Mouse (Mus musculus) spleen, adult 2 months (tissue): ENCODE data around the gene Csnk1e. TPM values are rescaled to one million over a fixed set of nuclear protein-coding genes. Genes with fewer than 3 reads are reported as not detected.

Experiments
- DNase-seq, 2 experiments: peaks; one replicate each; pipeline versions ENCODE4 v3.0.0 to v3.0.0-alpha.2; 2012 to 2021; ENCODE audit warnings: low spot score in 2 of 2, low read depth in 1 of 2
- H3K27ac ChIP-seq: fragments of 200-500 bp; 2 replicates; pipeline ENCODE4 v1.5.1; 2012; ENCODE audit warnings: low read length, inconsistent platforms; ENCODE audit not compliant: insufficient read depth
- H3K27me3 ChIP-seq: fragments of 200-500 bp; 2 replicates; pipeline ENCODE4 v1.6.1; 2012; ENCODE audit warnings: mild to moderate bottlenecking, moderate library complexity, low read length, inconsistent platforms; ENCODE audit not compliant: control insufficient read depth, insufficient read depth
- H3K36me3 ChIP-seq: fragments of 200-500 bp; 2 replicates; pipeline ENCODE4 v1.6.1; 2012; ENCODE audit warnings: mild to moderate bottlenecking, low read length, inconsistent platforms; ENCODE audit not compliant: control insufficient read depth, insufficient read depth
- H3K4me1 ChIP-seq: fragments of 200-500 bp; 2 replicates; pipeline ENCODE4 v1.6.1; 2011; ENCODE audit warnings: inconsistent platforms; ENCODE audit not compliant: control insufficient read depth, insufficient read depth, insufficient read length
- H3K4me3 ChIP-seq: fragments of 200-500 bp; 2 replicates; pipeline ENCODE4 v1.5.1; 2011; ENCODE audit warnings: mild to moderate bottlenecking, inconsistent platforms; ENCODE audit not compliant: insufficient read depth, insufficient read length; ENCODE audit errors: extremely low read depth
- CTCF ChIP-seq: fragments of 200-500 bp; IDR thresholded peaks from 2 replicates; pipeline ENCODE4 v1.5.1; 2011; ENCODE audit warnings: mild to moderate bottlenecking, inconsistent platforms; ENCODE audit not compliant: insufficient read depth, insufficient read length, insufficient replicate concordance; ENCODE audit errors: extremely low read depth
- POLR2A ChIP-seq: fragments of 200-500 bp; IDR thresholded peaks from 2 replicates; pipeline ENCODE4 v1.6.1; 2011; ENCODE audit warnings: low read depth, low read length, inconsistent platforms
- WGBS: fragments of 180-500 bp; shearing (Covaris S2); methylation state at CpG from one replicate; pipeline ENCODE4 v1.1.7; 2018; 5-methylcytosine and 5-hydroxymethylcytosine counted together
- polyA plus RNA-seq: library from polyadenylated mRNA; depleted of rRNA; stranded (reverse); fragments of >200 nt; gene quantifications from 2 replicates; pipeline ENCODE4 v1.2.3, GENCODE M21; 2012

Csnk1e gene
- polyA plus RNA-seq, 1 experiment: 26.3 TPM

- TF ChIP-seq CTCF: no peak
- no peak for TF ChIP-seq POLR2A
- peaks cover 8% of the 10 kb centered on the region; the same call in 1 of the 2 replicates for H3K4me1 ChIP-seq
- H3K27me3 ChIP-seq: no peaks in the 10 kb centered on the region
- peak overlapping the region; percentile 19; the same call in 1 of the 2 replicates for H3K27ac ChIP-seq
- peak overlapping the region; percentile 8; the same call in 1 of the 2 replicates for H3K4me3 ChIP-seq
- 46% methylated on average over 4 of the region's 4 CpGs for WGBS
- H3K36me3 ChIP-seq: no peaks in the 10 kb centered on the region
- no peak for DNase-seq
Observed at GRCm38 (mm10) chr15:79440223-79440622, 15.1 kb downstream of the Csnk1e start.

DNA sequence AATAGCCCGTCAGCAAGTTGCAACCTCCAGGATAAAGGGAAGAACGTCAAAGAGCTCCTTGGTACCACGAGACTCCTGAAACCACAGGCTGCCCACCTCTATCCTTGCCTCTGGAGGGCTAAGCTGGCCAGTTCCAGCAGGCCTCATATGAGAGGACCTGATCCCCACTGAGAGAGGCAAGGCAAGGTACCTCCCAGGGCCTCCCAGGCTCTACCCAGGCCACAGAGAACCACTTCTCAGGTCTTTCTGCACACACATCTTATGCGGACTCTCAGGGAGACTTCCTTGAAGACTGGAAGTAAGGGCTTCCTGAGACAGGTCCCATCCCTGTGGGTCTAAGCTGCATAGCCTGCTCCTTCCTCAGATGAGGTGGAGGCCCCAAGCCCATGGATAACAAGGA, 16.0 kb downstream of the Csnk1e start:
- TF ChIP-seq POLR2A (no peak), CTCF (no peak)
- no peaks in the 10 kb centered on the region for H3K36me3 ChIP-seq

GRCm38 (mm10) chr15:79438816-79439215, 16.6 kb downstream of the Csnk1e start:
- Histone ChIP-seq H3K27me3 (no peaks in the 10 kb centered on the region), H3K27ac (no peak overlapping the region; the same call in 1 of the 2 replicates), H3K4me1 (peaks cover 8% of the 10 kb centered on the region; the same call in 1 of the 2 replicates), H3K36me3 (no peaks in the 10 kb centered on the region), H3K4me3 (no peak overlapping the region)
- WGBS: 86% methylated on average over 8 of the region's 8 CpGs
- TF ChIP-seq CTCF (no peak), POLR2A (no peak)
- no peak for DNase-seq

More for the DNA sequence above, 16.0 kb downstream of the Csnk1e start:
- WGBS: 89% methylated on average over 4 of the region's 4 CpGs
- Histone ChIP-seq H3K4me1 (peaks cover 8% of the 10 kb centered on the region; the same call in 1 of the 2 replicates), H3K27me3 (no peaks in the 10 kb centered on the region), H3K27ac (no peak overlapping the region), H3K4me3 (no peak overlapping the region)
- DNase-seq: no peak

DNA sequence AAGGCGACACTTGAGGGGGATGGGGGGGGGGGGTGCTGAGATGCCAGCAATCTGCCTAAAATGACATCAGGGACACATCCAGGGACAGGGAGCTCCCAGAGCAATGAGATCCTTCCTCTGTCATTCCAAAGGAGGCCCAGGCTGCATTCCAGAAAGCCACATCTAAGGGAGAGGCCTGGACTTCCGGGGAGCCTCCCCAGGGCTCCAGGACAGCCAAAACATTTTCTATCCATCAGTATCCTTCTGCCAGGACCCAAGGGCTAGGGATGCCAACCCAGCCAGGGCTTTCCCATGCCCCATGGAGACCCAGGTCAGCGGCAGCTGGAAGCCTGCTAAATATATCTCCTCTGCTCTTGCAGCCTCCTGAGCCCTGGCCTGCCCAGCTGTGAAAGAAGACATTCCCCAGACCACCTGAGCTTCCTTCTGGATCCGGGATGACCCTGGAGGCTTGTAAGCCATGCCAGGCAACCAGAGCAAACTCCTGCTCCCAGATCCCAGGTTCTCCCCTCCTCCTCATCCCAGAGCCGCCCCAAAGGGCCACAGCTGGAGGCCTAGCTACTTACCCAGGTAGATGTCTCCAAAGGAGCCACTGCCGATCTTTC, 17.1 kb downstream of the Csnk1e start:
- DNase-seq: no peak
- 93% methylated on average over 6 of the region's 6 CpGs for WGBS
- H3K4me1 ChIP-seq: peaks cover 8% of the 10 kb centered on the region; the same call in 1 of the 2 replicates
- H3K27ac ChIP-seq: no peak overlapping the region; the same call in 1 of the 2 replicates
- TF ChIP-seq CTCF: no peak
- no peak for TF ChIP-seq POLR2A
- no peak overlapping the region for H3K4me3 ChIP-seq
- H3K27me3 ChIP-seq: no peaks in the 10 kb centered on the region
- H3K36me3 ChIP-seq: no peaks in the 10 kb centered on the region

- WGBS: 88% methylated on average over 12 of the region's 12 CpGs
- Histone ChIP-seq H3K36me3 (no peaks in the 10 kb centered on the region), H3K27ac (no peak overlapping the region), H3K4me1 (peaks cover 8% of the 10 kb centered on the region; the same call in 1 of the 2 replicates), H3K27me3 (no peaks in the 10 kb centered on the region), H3K4me3 (no peak overlapping the region)
- no peak for TF ChIP-seq POLR2A
- no peak for TF ChIP-seq CTCF
- no peak for DNase-seq
Observed at GRCm38 (mm10) chr15:79437541-79438208, 17.7 kb downstream of the Csnk1e start.

- no peak overlapping the region for H3K4me3 ChIP-seq
- H3K36me3 ChIP-seq: no peaks in the 10 kb centered on the region
- no peaks in the 10 kb centered on the region for H3K27me3 ChIP-seq
- peaks cover 2% of the 10 kb centered on the region; the same call in 1 of the 2 replicates for H3K4me1 ChIP-seq
- TF ChIP-seq CTCF (no peak), POLR2A (no peak)
- H3K27ac ChIP-seq: no peak overlapping the region
- 59% methylated on average over 7 of the region's 7 CpGs for WGBS
- no peak for DNase-seq
Observed at GRCm38 (mm10) chr15:79436481-79436921, 18.9 kb downstream of the Csnk1e start.
